In the genomic region with DNA sequence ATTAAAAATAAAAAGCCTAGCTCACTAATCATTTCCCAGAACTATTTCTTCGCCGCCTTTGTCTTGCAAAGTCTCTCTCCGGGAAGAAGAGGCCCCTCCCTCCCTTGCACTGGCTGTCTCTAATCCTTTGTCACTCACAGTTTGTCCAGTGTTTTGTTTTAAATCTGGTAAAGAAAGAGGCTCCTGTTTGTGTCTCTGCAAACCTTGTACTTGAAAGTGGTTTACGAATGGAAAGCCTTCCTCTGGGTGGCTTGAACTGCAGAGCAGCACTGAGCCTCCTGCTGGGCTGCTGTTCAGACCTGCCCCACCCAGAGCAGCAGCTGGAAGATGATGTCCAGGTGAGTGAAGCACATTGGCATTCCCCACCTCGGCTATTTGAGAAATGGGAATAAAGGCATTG, we compare ENCODE assay signal across 18 mouse cellular contexts.
"Had no signal": no experiment of that assay in that cellular context is flagged by ENCODE, and none has a peak within 500 bp of the region (broad histone marks: within the 10 kb centered on the region; RNA-seq: fewer than 3 reads in every experiment).

No protein-coding gene starts in this region.

- DNase-seq: lung, embryonic 14.5 days; lung, postnatal 10 days; lung, postnatal 4 days; midbrain, embryonic 14.5 days; retina, postnatal 1 day; right cerebral cortex, adult 18-20 months; right cerebral cortex, postnatal 25 days; thymus, adult 2 months; thymus, postnatal 25 days; thymus, postnatal 4 days had no signal

- H3K4me2 ChIP-seq: lung, embryonic 14.5 days; midbrain, embryonic 12.5 days; neural tube, embryonic 13.5 days; neural tube, embryonic 15.5 days; stomach, embryonic 15.5 days had no signal

- H3K9me3 ChIP-seq: midbrain, embryonic 12.5 days; neural tube, embryonic 15.5 days; stomach, embryonic 15.5 days had no signal

- H3K4me3 ChIP-seq: midbrain, embryonic 10.5 days; midbrain, embryonic 12.5 days; myocyte; neural tube, embryonic 13.5 days; neural tube, embryonic 15.5 days; stomach, embryonic 15.5 days had no signal

- H3K4me1 ChIP-seq: neural tube, embryonic 13.5 days; neural tube, embryonic 15.5 days; stomach, embryonic 15.5 days had no signal

- H3K27me3 ChIP-seq: midbrain, embryonic 12.5 days; neural tube, embryonic 13.5 days; neural tube, embryonic 15.5 days; stomach, embryonic 15.5 days had no signal

- H3K9ac ChIP-seq: lung, embryonic 14.5 days; midbrain, embryonic 12.5 days; neural tube, embryonic 13.5 days; neural tube, embryonic 15.5 days; stomach, embryonic 15.5 days had no signal

- ATAC-seq: midbrain, embryonic 16.5 days had no signal

- H3K36me3 ChIP-seq: midbrain, embryonic 10.5 days; midbrain, embryonic 12.5 days; neural tube, embryonic 13.5 days; neural tube, embryonic 15.5 days; stomach, embryonic 15.5 days had no signal

- H3K27ac ChIP-seq: midbrain, embryonic 10.5 days; midbrain, embryonic 12.5 days; neural tube, embryonic 13.5 days; neural tube, embryonic 15.5 days; stomach, embryonic 15.5 days; stomach, postnatal 0 days had no signal
